ENCODE assay signal across 7 mouse cellular contexts in the genomic region with DNA sequence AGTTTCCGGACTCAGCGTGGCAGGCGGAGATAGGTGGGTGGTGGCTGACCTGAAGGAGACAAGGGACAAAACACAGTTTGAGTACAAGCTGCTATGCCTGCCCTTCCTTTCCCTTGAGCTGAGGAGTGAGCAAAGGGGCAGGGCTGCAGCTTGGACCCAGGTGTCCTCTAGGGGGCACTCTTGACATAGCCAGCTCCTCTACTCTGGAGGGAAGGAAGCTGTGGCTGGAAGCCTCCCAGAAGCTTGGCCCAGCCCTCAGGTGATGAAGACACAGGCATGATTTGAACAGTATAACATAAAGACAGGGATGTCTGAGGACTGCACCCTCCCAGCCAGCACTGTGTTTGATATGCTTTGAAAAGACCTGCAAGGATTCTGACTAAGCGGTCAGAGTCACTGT. TPM values are rescaled to one million over a fixed set of nuclear protein-coding genes. Genes with fewer than 3 reads are reported as not detected.
DNase-seq lines count a peak whose midpoint lies in the region; ATAC-seq and TF ChIP-seq lines count a peak whose summit lies in the region.

No protein-coding gene starts in this region.

- peak; percentile 55; the same call in 1 of the 2 replicates for ATAC-seq in intestine, postnatal 0 days
- peak; percentile 76; the same call in 1 of the 2 replicates for ATAC-seq in midbrain, embryonic 15.5 days (replicated peaks)

- no peak for TF ChIP-seq POLR2A in spleen, adult 2 months (IDR thresholded peaks at IDR 0.05; ENCODE audit: low read depth, low read length)

- no peaks in the 10 kb centered on the region for H3K9me3 ChIP-seq in intestine, postnatal 0 days (ENCODE audit: control insufficient read depth)
- H3K9me3 ChIP-seq in midbrain, embryonic 15.5 days: no peaks in the 10 kb centered on the region

- no peak overlapping the region for H3K4me2 ChIP-seq in intestine, postnatal 0 days (replicated peaks; ENCODE audit: low read depth)
- H3K4me2 ChIP-seq in midbrain, embryonic 15.5 days: no peak overlapping the region

- H3K4me1 ChIP-seq in intestine, postnatal 0 days (replicated peaks; ENCODE audit: control insufficient read depth, insufficient read depth, low read length): no peaks in the 10 kb centered on the region
- H3K4me1 ChIP-seq in midbrain, embryonic 15.5 days: peaks cover 4% of the 10 kb centered on the region; the same call in 1 of the 2 replicates
- no peaks in the 10 kb centered on the region for H3K4me1 ChIP-seq in spleen, adult 2 months (ENCODE audit: control insufficient read depth, insufficient read depth, insufficient read length)

- 44% methylated on average over 4 of the region's 4 CpGs for WGBS in intestine, postnatal 0 days
- WGBS in midbrain, embryonic 15.5 days: 34% methylated on average over 4 of the region's 4 CpGs
- 63% methylated on average over 4 of the region's 4 CpGs for WGBS in spleen, adult 2 months

- H3K9ac ChIP-seq in intestine, postnatal 0 days (ENCODE audit: low read depth, low read length): no peak overlapping the region
- no peak overlapping the region for H3K9ac ChIP-seq in midbrain, embryonic 15.5 days

- no peaks in the 10 kb centered on the region for H3K27me3 ChIP-seq in intestine, postnatal 0 days (replicated peaks; ENCODE audit: control insufficient read depth, insufficient read depth, low read length)
- no peaks in the 10 kb centered on the region for H3K27me3 ChIP-seq in midbrain, embryonic 15.5 days (replicated peaks)
- H3K27me3 ChIP-seq in spleen, adult 2 months (ENCODE audit: control insufficient read depth, insufficient read depth, low read length): no peaks in the 10 kb centered on the region

- H3K27ac ChIP-seq in intestine, postnatal 0 days (ENCODE audit: low read depth, low read length): no peak overlapping the region
- no peak overlapping the region for H3K27ac ChIP-seq in midbrain, embryonic 15.5 days
- no peak overlapping the region for H3K27ac ChIP-seq in spleen, adult 2 months (ENCODE audit: insufficient read depth, low read length)

- no peak overlapping the region for H3K4me3 ChIP-seq in intestine, postnatal 0 days (ENCODE audit: low read depth, low read length)
- H3K4me3 ChIP-seq in midbrain, embryonic 15.5 days: no peak overlapping the region
- no peak overlapping the region for H3K4me3 ChIP-seq in spleen, adult 2 months (ENCODE audit: extremely low read depth, insufficient read depth, insufficient read length)

- peak; percentile 95 for TF ChIP-seq CTCF in intestine, postnatal 0 days (IDR thresholded peaks at IDR 0.05; ENCODE audit: low read depth)
- TF ChIP-seq CTCF in spleen, adult 2 months (IDR thresholded peaks at IDR 0.05; ENCODE audit: extremely low read depth, insufficient read depth, insufficient read length, insufficient replicate concordance): peak; percentile 91

- intact Hi-C loops in gastrocnemius, postnatal 36 days (cut with DNase I): loop anchor here (1.0 kb wide), 1 partner anchor 214 kb away; no protein-coding TSS in a partner anchor
- intact Hi-C loops in left cerebral cortex, postnatal 36 days (cut with DNase I): loop anchor here (2.0 kb wide), 2 partner anchors 214 to 224 kb away; no protein-coding TSS in a partner anchor

- H3K36me3 ChIP-seq in intestine, postnatal 0 days (ENCODE audit: control insufficient read depth, insufficient read depth): peaks cover 9% of the 10 kb centered on the region
- H3K36me3 ChIP-seq in midbrain, embryonic 15.5 days (replicated peaks): no peaks in the 10 kb centered on the region
- H3K36me3 ChIP-seq in spleen, adult 2 months (ENCODE audit: control insufficient read depth, insufficient read depth, low read length): no peaks in the 10 kb centered on the region

- DNase-seq in adrenal gland, adult 8-10 months: peak; percentile 49
- peak; percentile 83 for DNase-seq in embryo, embryonic 11 days
- DNase-seq in gastrocnemius, postnatal 36 days: peak; percentile 64 to 67
- peak; percentile 77 to 79 for DNase-seq in left cerebral cortex, postnatal 36 days (ENCODE audit: low spot score in 2 of 2)
- peak; percentile 33 to 67 for DNase-seq in spleen, adult 2 months (ENCODE audit: low read depth in 1 of 2, low spot score in 2 of 2)

RNA-seq across cellular contexts. Expression of a gene that starts 49.0 kb away (rescaled TPM):
- 1 to 10 TPM; 2.0 to 6.3 (median 3.3) TPM for total RNA-seq in adrenal gland, adult 8-10 months (2022)
- total RNA-seq in gastrocnemius, postnatal 36 days (2021): under 1 TPM; 0.48 to 0.62 TPM
- 25.6 and 27.0 TPM in 2 replicates for polyA plus RNA-seq in intestine, postnatal 0 days (2015; fragmentation: Nextera tagmentation; extraction: Ambion mirVana)
- 10 to 100 TPM; 11.8 to 13.0 TPM for total RNA-seq in left cerebral cortex, postnatal 36 days (2021)
- polyA plus RNA-seq in midbrain, embryonic 15.5 days (2015; fragmentation: Nextera tagmentation; extraction: Ambion mirVana): 78.0 and 85.3 TPM in 2 replicates
- polyA plus RNA-seq in spleen, adult 2 months (2012; rRNA removed): 0.82 and 0.84 TPM in 2 replicates
